Mouse (Mus musculus) erythroblast, embryonic 14.5 days (primary cell): ENCODE measurements at regions not wholly inside any gene's neighbourhood (a gene's known extent, or its start where the extent isn't known, plus 50 kb on each side); places are given as distances from the start of the nearest gene placed in this dataset.

Experiments used
- GATA1 ChIP-seq: IDR thresholded peaks from 2 replicates; pipeline ENCODE4 v1.6.1; 2012; ENCODE audit warnings: low read length, inconsistent platforms, mixed read lengths
- TAL1 ChIP-seq: IDR thresholded peaks from 3 replicates; pipeline ENCODE4 v1.6.1; 2012; ENCODE audit warnings: low read length, inconsistent platforms, mixed read lengths

DNA sequence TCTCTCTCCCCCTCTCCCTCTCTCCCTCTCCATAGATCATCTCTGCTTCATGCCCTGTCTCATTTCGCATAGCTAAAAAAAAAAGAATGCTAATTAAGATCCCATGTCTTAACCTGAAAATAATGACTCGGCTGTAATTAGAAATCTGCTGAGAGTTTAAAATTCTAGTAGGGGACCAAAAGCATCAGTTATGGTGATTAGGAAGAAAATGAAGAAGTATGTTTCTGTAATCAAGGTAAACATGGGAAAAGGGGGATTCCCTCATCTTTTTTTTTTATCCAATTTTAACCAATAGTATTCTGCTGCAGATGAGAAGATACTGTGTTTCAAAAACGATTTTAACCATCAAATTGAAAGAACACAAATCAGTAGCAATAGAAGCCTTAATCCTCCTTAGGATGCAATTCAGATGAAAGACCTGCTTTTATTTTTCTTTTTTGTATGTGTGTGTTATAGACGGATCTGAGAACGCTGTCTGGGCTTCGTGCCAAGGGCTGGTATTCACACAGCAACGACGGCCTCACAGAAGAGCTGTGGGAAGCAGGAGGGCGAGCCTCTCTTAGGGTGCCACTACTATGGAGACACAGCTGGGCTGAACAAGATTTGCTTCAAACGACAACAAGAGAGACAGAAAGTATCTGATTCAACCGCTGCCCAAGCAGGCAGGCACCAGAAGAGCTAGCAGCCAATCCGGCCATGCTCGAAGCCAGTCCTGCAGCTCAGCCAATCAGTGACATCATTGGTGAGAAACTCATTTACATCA is 223.2 kb downstream of the Usp25 start:
- TF ChIP-seq TAL1 (no peak), GATA1 (no peak)
